Mouse (Mus musculus): ENCODE results near the gene Cdc42bpg. TPM values are rescaled to one million over a fixed set of nuclear protein-coding genes. Genes with fewer than 3 reads are reported as not detected.

Cdc42bpg gene
- polyA plus RNA-seq, 2 experiments = 2.0 to 15.2 TPM

DNA sequence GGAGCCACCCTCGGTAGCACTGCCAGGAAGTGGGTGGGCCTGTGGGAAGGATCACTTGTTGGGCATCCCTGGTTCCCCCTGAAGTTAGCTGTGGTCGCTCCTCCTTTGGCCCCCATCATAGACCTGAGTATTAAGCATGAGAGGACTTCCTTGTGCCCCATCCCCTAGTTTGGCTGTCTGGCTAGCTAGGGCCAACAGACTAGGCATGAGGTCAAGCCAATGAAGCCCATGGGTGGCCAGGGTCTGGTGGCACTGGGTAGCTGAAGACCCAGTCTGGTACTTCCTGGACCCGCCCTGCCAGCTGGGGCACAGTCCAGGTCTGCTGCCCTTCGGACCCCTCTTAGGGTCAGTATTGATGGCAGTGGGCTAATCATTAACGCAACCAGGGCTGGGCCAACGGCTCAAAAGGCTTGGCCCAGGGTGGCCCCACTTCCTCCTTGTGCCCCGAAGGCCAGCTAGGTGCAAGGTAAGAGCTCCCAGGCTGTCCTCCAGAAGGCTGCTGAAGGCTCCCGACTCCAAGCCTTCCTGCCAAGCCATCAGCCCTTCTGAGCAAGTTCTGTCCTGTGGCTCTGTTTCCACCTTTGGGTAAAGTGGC lies 43.3 kb upstream of the Cdc42bpg start:
- Histone ChIP-seq H3K36me3 (ENCODE audit: control insufficient read depth, insufficient read depth, low read length) (peaks cover 43% of the 10 kb centered on the region), H3K9me3 (ENCODE audit: control insufficient read depth, low read length) (no peaks in the 10 kb centered on the region), H3K9ac (ENCODE audit: low read depth, low read length, severe bottlenecking) (no peak overlapping the region), H3K27ac (replicated peaks; ENCODE audit: low read depth, low read length) (no peak overlapping the region), H3K4me2 (replicated peaks; ENCODE audit: low read depth, low read length, severe bottlenecking) (no peak overlapping the region), H3K4me3 (replicated peaks; ENCODE audit: low read length) (no peak overlapping the region), H3K4me1 (ENCODE audit: control insufficient read depth, insufficient read depth, low read length) (no peaks in the 10 kb centered on the region), H3K27me3 (ENCODE audit: control insufficient read depth, insufficient read depth, low read length) (no peaks in the 10 kb centered on the region)
- 84% methylated on average over 8 of the region's 8 CpGs for WGBS
- TF ChIP-seq POLR2A (IDR thresholded peaks at IDR 0.05; ENCODE audit: borderline replicate concordance, extremely low read depth, insufficient read depth, insufficient read length) = no peak
- DNase-seq (ENCODE audit: low spot score) (no peak), ATAC-seq (ENCODE audit: low FRiP score, low read depth) (no peak)

- H3K4me1 ChIP-seq (ENCODE audit: control insufficient read depth, insufficient read depth, low read length) = no peaks in the 10 kb centered on the region; the same call in 1 of the 2 replicates
- H3K4me3 ChIP-seq (replicated peaks; ENCODE audit: low read length) = no peak overlapping the region
- H3K27me3 ChIP-seq (ENCODE audit: control insufficient read depth, insufficient read depth, low read length) = no peaks in the 10 kb centered on the region
- H3K9me3 ChIP-seq (ENCODE audit: control insufficient read depth, low read length) = no peaks in the 10 kb centered on the region
- H3K27ac ChIP-seq (replicated peaks; ENCODE audit: low read depth, low read length) = no peak overlapping the region
- H3K36me3 ChIP-seq (ENCODE audit: control insufficient read depth, insufficient read depth, low read length) = peaks cover 30% of the 10 kb centered on the region
- no peak for ATAC-seq (ENCODE audit: low FRiP score, low read depth)
- TF ChIP-seq POLR2A (IDR thresholded peaks at IDR 0.05; ENCODE audit: borderline replicate concordance, extremely low read depth, insufficient read depth, insufficient read length) = no peak
- WGBS = 56% methylated on average over 9 of the region's 9 CpGs
- no peak overlapping the region for H3K9ac ChIP-seq (ENCODE audit: low read depth, low read length, severe bottlenecking)
- no peak for DNase-seq (ENCODE audit: low spot score)
- no peak overlapping the region for H3K4me2 ChIP-seq (replicated peaks; ENCODE audit: low read depth, low read length, severe bottlenecking)
Measured at GRCm38 (mm10) chr19:6264200-6264599, 42.1 kb upstream of the Cdc42bpg start.

DNA sequence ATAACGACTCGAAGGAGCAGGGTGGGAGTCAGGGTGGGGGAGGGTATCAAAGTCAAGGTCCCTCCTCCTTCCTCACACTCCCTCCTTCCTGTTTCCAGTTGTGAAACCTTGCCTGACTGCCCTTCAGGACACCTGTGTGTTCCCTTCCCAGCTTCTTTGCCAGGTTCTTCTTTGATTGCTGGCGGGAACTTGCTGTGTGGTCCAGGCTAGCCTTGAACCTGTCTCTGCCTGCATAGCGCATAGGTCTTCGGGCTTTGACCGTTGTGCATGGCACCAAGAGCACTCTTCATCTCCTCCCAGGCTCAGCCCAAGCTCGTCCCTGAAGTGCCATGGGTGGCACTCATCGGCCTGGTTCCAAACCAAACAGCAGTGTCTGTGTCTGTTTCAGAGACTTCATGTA lies 41.3 kb upstream of the Cdc42bpg start:
- H3K9me3 ChIP-seq (ENCODE audit: control insufficient read depth, low read length) = no peaks in the 10 kb centered on the region
- 86% methylated on average over 8 of the region's 8 CpGs for WGBS
- no peak overlapping the region for H3K27ac ChIP-seq (replicated peaks; ENCODE audit: low read depth, low read length)
- H3K4me1 ChIP-seq (ENCODE audit: control insufficient read depth, insufficient read depth, low read length) = no peaks in the 10 kb centered on the region; the same call in 1 of the 2 replicates
- ATAC-seq (ENCODE audit: low FRiP score, low read depth) (no peak), DNase-seq (ENCODE audit: low spot score) (no peak)
- peaks cover 26% of the 10 kb centered on the region for H3K36me3 ChIP-seq (ENCODE audit: control insufficient read depth, insufficient read depth, low read length)
- no peaks in the 10 kb centered on the region for H3K27me3 ChIP-seq (ENCODE audit: control insufficient read depth, insufficient read depth, low read length)
- H3K4me3 ChIP-seq (replicated peaks; ENCODE audit: low read length) = no peak overlapping the region
- no peak for TF ChIP-seq POLR2A (IDR thresholded peaks at IDR 0.05; ENCODE audit: borderline replicate concordance, extremely low read depth, insufficient read depth, insufficient read length)
- no peak overlapping the region for H3K4me2 ChIP-seq (replicated peaks; ENCODE audit: low read depth, low read length, severe bottlenecking)
- H3K9ac ChIP-seq (ENCODE audit: low read depth, low read length, severe bottlenecking) = no peak overlapping the region

DNA sequence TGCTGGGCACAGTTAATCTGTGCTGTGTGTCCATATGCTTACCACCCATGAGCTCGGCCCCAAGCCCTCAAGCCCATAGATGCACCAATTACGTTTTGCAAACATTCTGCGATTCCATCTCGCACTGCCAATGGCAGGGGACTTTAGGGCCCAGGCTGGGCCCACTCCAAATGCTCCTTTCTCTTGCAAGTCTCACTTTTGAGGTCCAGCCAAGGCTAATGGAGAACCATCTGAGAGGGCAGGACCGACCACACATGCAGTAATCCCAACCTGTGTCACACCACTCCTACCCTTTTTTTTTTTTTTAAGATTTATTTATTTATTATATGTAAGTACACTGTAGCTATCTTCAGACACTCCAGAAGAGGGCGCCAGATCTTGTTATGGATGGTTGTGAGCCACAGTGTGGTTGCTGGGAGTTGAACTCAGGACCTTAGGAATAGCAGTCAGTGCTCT lies 40.5 kb upstream of the Cdc42bpg start:
- no peak for DNase-seq (ENCODE audit: low spot score)
- no peak for TF ChIP-seq POLR2A (IDR thresholded peaks at IDR 0.05; ENCODE audit: borderline replicate concordance, extremely low read depth, insufficient read depth, insufficient read length)
- no peak overlapping the region for H3K9ac ChIP-seq (ENCODE audit: low read depth, low read length, severe bottlenecking)
- 56% methylated on average over 6 of the region's 6 CpGs for WGBS
- H3K36me3 ChIP-seq (ENCODE audit: control insufficient read depth, insufficient read depth, low read length) = peaks cover 18% of the 10 kb centered on the region
- no peak overlapping the region for H3K4me2 ChIP-seq (replicated peaks; ENCODE audit: low read depth, low read length, severe bottlenecking)
- no peak for ATAC-seq (ENCODE audit: low FRiP score, low read depth)
- H3K4me3 ChIP-seq (replicated peaks; ENCODE audit: low read length) = no peak overlapping the region
- no peaks in the 10 kb centered on the region for H3K9me3 ChIP-seq (ENCODE audit: control insufficient read depth, low read length)
- no peak overlapping the region for H3K27ac ChIP-seq (replicated peaks; ENCODE audit: low read depth, low read length)
- H3K27me3 ChIP-seq (ENCODE audit: control insufficient read depth, insufficient read depth, low read length) = no peaks in the 10 kb centered on the region
- H3K4me1 ChIP-seq (ENCODE audit: control insufficient read depth, insufficient read depth, low read length) = no peaks in the 10 kb centered on the region; the same call in 1 of the 2 replicates

GRCm38 (mm10) chr19:6267306-6268169 lies 38.7 kb upstream of the Cdc42bpg start:
- ATAC-seq (ENCODE audit: low FRiP score, low read depth) (peak; percentile 31; the same call in 1 of the 2 replicates), DNase-seq (ENCODE audit: low spot score) (no peak)
- no peak overlapping the region for H3K27ac ChIP-seq (replicated peaks; ENCODE audit: low read depth, low read length)
- 46% methylated on average over 11 of the region's 11 CpGs for WGBS
- no peaks in the 10 kb centered on the region for H3K9me3 ChIP-seq (ENCODE audit: control insufficient read depth, low read length)
- H3K4me2 ChIP-seq (replicated peaks; ENCODE audit: low read depth, low read length, severe bottlenecking) = no peak overlapping the region
- no peak overlapping the region for H3K4me3 ChIP-seq (replicated peaks; ENCODE audit: low read length)
- TF ChIP-seq POLR2A (IDR thresholded peaks at IDR 0.05; ENCODE audit: borderline replicate concordance, extremely low read depth, insufficient read depth, insufficient read length) = no peak
- no peaks in the 10 kb centered on the region; the same call in 1 of the 2 replicates for H3K4me1 ChIP-seq (ENCODE audit: control insufficient read depth, insufficient read depth, low read length)
- no peak overlapping the region for H3K9ac ChIP-seq (ENCODE audit: low read depth, low read length, severe bottlenecking)
- H3K27me3 ChIP-seq (ENCODE audit: control insufficient read depth, insufficient read depth, low read length) = no peaks in the 10 kb centered on the region
- H3K36me3 ChIP-seq (ENCODE audit: control insufficient read depth, insufficient read depth, low read length) = 0 out of 2 replicates have a peak, but pooled peaks cover under 1% of the 10 kb centered on the region
